Mouse (Mus musculus) G1E (cell line): ENCODE measurements around the gene C77080.

Experiments
- CTCF ChIP-seq: IDR thresholded peaks from 2 replicates; pipeline ENCODE4 v1.5.1; 2012; ENCODE audit warnings: low read depth, low read length, inconsistent platforms, mixed read lengths
- GATA1 ChIP-seq: IDR thresholded peaks from 2 replicates; pipeline ENCODE4 v1.6.1; 2012; ENCODE audit warnings: borderline replicate concordance, low read length, inconsistent platforms, mixed read lengths

GRCm38 (mm10) chr4:129266191-129266590 lies 5.0 kb upstream of the C77080 start:
- no peak for TF ChIP-seq CTCF
- no peak for TF ChIP-seq GATA1
